Mouse (Mus musculus) limb, embryonic 13.5 days (tissue): ENCODE results near the gene Olfr27. TPM values are rescaled to one million over a fixed set of nuclear protein-coding genes. Genes with fewer than 3 reads are reported as not detected.

Experiments
- ATAC-seq: fragments of 200-750 bp; cut with Nextera tagmentation; 2 replicates; pipeline ENCODE4 v1.8.0; 2017; ENCODE audit warnings: low read depth, moderate number of reproducible peaks, moderate TSS enrichment; ENCODE audit not compliant: low FRiP score
- H3K27ac ChIP-seq: fragments of 300-500 bp; sonication (generic); 2 replicates; pipeline ENCODE4 v1.5.1; 2015; ENCODE audit warnings: inconsistent platforms, mild to moderate bottlenecking, moderate library complexity
- H3K27me3 ChIP-seq: fragments of 300-500 bp; sonication (generic); 2 replicates; pipeline ENCODE4 v1.6.1; 2015; ENCODE audit warnings: mild to moderate bottlenecking, inconsistent platforms
- H3K36me3 ChIP-seq: fragments of 300-500 bp; sonication (generic); 2 replicates; pipeline ENCODE4 v1.6.1; 2015; ENCODE audit warnings: inconsistent platforms, mild to moderate bottlenecking, moderate library complexity
- H3K4me1 ChIP-seq: fragments of 300-500 bp; sonication (generic); 2 replicates; pipeline ENCODE4 v1.6.1; 2015; ENCODE audit warnings: inconsistent platforms
- H3K4me2 ChIP-seq: fragments of 300-500 bp; sonication (generic); replicated peaks from 2 replicates; pipeline ENCODE4 v1.6.1; 2015; ENCODE audit warnings: inconsistent platforms, mild to moderate bottlenecking, moderate library complexity
- H3K4me3 ChIP-seq: fragments of 300-500 bp; sonication (generic); 2 replicates; pipeline ENCODE4 v1.5.1; 2015; ENCODE audit warnings: moderate library complexity, mild to moderate bottlenecking, inconsistent platforms
- H3K9ac ChIP-seq: fragments of 300-500 bp; sonication (generic); 2 replicates; pipeline ENCODE4 v1.6.1; 2015; ENCODE audit warnings: mild to moderate bottlenecking, inconsistent platforms
- H3K9me3 ChIP-seq: fragments of 300-500 bp; sonication (generic); 2 replicates; pipeline ENCODE4 v1.6.1; 2016; ENCODE audit warnings: inconsistent platforms
- WGBS: fragments of 180-500 bp; shearing (Covaris S2); methylation state at CpG from one replicate; pipeline ENCODE4 v1.1.7; 2015; 5-methylcytosine and 5-hydroxymethylcytosine counted together
- polyA plus RNA-seq: library from polyadenylated mRNA; unstranded; fragments of >200 nt; fragmentation: Nextera tagmentation; extraction: Ambion mirVana; gene quantifications from 2 replicates; pipeline ENCODE4 v1.2.1, GENCODE M21; 2015

Olfr27 gene
- polyA plus RNA-seq: not detected in 2 replicates

DNA sequence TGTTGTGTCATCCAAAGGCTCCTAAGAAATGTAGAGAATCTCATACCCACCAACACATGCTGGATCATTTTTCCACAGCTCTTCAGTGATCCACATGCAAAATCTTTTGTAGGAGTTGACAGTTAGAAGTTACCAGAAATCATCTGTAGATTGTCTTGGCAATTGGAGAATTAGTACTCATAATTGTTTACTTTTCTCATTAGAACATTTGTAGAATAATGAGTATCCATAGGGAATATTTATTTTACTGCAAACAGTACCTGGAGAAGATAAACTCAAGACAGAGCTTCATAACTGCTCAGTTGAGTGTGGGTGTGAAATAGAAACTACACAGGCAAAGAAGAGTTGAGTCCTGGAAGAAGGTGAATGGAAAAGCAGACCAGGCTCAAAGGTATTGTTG, at the start of gene Olfr27:
Gene Olfr27, plus strand, starts transcription at position 301 of the 400 bp plus-strand sequence.
- Histone ChIP-seq H3K4me1 (no peaks in the 10 kb centered on the region), H3K9me3 (no peaks in the 10 kb centered on the region), H3K4me2 (no peak within 1 kb of the TSS), H3K9ac (no peak within 1 kb of the TSS), H3K36me3 (no peaks in the 10 kb centered on the region), H3K27ac (no peak within 1 kb of the TSS), H3K27me3 (no peaks in the 10 kb centered on the region), H3K4me3 (no peak within 1 kb of the TSS)
- ATAC-seq: no peak

DNA sequence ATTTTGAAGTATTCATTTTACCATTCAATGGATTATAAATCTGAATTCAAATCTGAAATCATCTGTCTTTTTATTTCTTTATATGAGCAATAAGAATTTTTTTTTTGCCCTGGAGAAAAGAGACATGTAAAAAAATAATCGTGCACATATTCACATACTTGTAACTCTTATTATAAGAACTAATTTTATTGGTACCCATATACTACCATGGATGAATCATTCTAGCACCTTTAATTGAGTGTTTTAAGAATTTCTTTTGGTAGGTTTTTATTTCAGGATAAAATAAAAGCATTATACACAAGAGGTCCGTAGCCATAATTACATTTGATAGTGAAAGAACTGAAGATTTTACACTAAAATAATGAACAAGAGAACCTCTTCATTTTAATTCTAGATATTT, 49.1 kb upstream of the Olfr27 start, which contains the start of gene Olfr938:
Gene Olfr938, minus strand, starts transcription at position 101 of the 400 bp plus-strand sequence.
- Histone ChIP-seq H3K4me2 (no peak within 1 kb of the TSS), H3K27me3 (no peaks in the 10 kb centered on the region), H3K36me3 (no peaks in the 10 kb centered on the region), H3K9me3 (no peaks in the 10 kb centered on the region), H3K4me1 (no peaks in the 10 kb centered on the region), H3K27ac (no peak within 1 kb of the TSS), H3K9ac (no peak within 1 kb of the TSS), H3K4me3 (no peak within 1 kb of the TSS)
- 85% methylated on average over 2 of the region's 2 CpGs for WGBS
- ATAC-seq: no peak

DNA sequence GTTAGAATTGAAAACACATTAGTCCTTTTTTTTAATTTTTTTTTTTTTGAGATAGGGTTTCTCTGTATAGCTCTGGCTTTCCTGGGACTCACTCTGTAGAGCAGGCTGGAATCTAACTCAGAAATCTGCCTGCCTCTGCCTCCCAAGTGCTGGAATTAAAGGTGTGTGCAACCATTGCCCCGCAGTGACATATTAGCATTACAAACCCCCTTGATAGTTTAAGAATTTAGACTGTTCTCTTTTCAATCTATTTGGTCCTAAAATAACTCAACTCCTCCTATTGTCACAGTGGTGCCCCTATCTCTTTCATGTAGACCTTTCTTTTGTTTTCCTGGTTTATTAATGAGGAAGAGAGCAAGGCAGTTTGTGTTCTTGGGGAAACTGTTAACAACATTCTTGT, 605 bp upstream of the Olfr27 start:
- 78% methylated on average over 1 of the region's 1 CpGs for WGBS
- H3K9me3 ChIP-seq: no peaks in the 10 kb centered on the region
- no peak for ATAC-seq

DNA sequence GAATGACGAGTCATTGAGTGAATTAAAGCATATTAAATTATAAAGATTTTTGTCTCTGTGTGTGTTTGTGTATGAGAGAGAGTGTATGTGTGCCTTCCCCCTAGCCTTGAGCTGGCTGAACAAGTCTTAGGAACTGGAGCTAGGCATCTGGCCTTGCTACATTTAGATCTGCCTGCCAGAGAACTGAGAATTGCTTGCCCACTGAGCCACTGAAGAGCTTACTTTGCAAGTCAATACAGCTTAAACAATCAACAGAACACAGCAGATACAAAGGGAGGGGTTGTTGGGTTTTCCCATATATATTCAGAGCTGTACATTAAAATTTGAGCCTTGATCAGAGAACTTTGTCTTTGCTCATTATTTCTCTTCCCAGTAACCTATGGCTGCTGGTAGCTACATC, 24.5 kb downstream of the Olfr27 start:
- Histone ChIP-seq H3K9me3 (no peaks in the 10 kb centered on the region), H3K9ac (no peak overlapping the region), H3K36me3 (no peaks in the 10 kb centered on the region), H3K27ac (no peak overlapping the region), H3K4me1 (no peaks in the 10 kb centered on the region), H3K4me3 (no peak overlapping the region), H3K27me3 (no peaks in the 10 kb centered on the region), H3K4me2 (no peak overlapping the region)
- ATAC-seq: no peak
- 62% methylated on average over 1 of the region's 1 CpGs for WGBS

More for the DNA sequence above, 605 bp upstream of the Olfr27 start:
- no peaks in the 10 kb centered on the region for H3K27me3 ChIP-seq
- H3K27ac ChIP-seq: no peak overlapping the region
- no peaks in the 10 kb centered on the region for H3K36me3 ChIP-seq
- H3K4me1 ChIP-seq: no peaks in the 10 kb centered on the region
- no peak overlapping the region for H3K4me2 ChIP-seq
- no peak overlapping the region for H3K9ac ChIP-seq
- H3K4me3 ChIP-seq: no peak overlapping the region

DNA sequence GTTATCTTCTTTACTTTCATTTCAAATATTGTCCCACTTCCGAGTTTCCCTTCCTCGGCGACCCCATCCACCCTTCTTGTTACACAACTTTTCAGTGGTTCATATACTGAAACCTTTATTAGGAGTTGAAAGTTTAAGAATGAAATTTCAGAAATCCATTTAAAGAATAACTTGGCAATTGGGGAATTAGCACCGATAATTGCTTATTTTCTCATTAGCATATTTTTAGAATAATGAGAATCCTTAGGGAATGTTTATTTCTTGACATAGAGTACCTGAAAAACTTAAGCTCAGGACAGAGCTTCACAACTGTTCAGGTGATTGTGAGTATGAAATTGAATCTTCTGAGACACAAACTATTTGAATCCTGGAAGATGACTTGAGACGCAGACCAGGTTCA, 38.1 kb downstream of the Olfr27 start, which contains the start of gene Olfr943:
Gene Olfr943, plus strand, starts transcription at position 301 of the 400 bp plus-strand sequence.
- H3K9me3 ChIP-seq: no peaks in the 10 kb centered on the region; the same call in 1 of the 2 replicates
- WGBS: 89% methylated on average over 5 of the region's 5 CpGs
- ATAC-seq: no peak
- H3K4me1 ChIP-seq: no peaks in the 10 kb centered on the region
- no peak within 1 kb of the TSS for H3K4me3 ChIP-seq
- no peak within 1 kb of the TSS for H3K27ac ChIP-seq
- no peak within 1 kb of the TSS for H3K9ac ChIP-seq
- no peaks in the 10 kb centered on the region for H3K36me3 ChIP-seq
- no peak within 1 kb of the TSS for H3K4me2 ChIP-seq
- no peaks in the 10 kb centered on the region for H3K27me3 ChIP-seq

Other genes with a start within 250 kb of the Olfr27 start
- not detected in 2 replicates for gene Olfr930, start 198.3 kb upstream of the Olfr27 start, polyA plus RNA-seq
- gene Olfr933, start 155.8 kb upstream of the Olfr27 start, polyA plus RNA-seq: not detected in 2 replicates
- not detected in 2 replicates for gene Olfr934, start 139.8 kb upstream of the Olfr27 start, polyA plus RNA-seq
- gene Olfr935, start 128.4 kb upstream of the Olfr27 start, polyA plus RNA-seq: not detected in 2 replicates
- not detected in 2 replicates for gene Olfr146, start 104.8 kb upstream of the Olfr27 start, polyA plus RNA-seq
- gene Olfr937, start 63.2 kb upstream of the Olfr27 start, polyA plus RNA-seq: not detected in 2 replicates
- not detected in 2 replicates for gene Olfr938, start 49.2 kb upstream of the Olfr27 start, polyA plus RNA-seq
- not detected in 2 replicates for gene Olfr943, start 38.2 kb downstream of the Olfr27 start, polyA plus RNA-seq
- gene Olfr944, start 73.8 kb downstream of the Olfr27 start, polyA plus RNA-seq: not detected in 2 replicates
- gene Olfr1537, start 121.9 kb downstream of the Olfr27 start, polyA plus RNA-seq: not detected in 2 replicates
- not detected in 2 replicates for gene Olfr945, start 148.7 kb downstream of the Olfr27 start, polyA plus RNA-seq
- gene Olfr948, start 197.9 kb downstream of the Olfr27 start, polyA plus RNA-seq: not detected in 2 replicates